Mouse (Mus musculus) neural tube, embryonic 14.5 days (tissue): ENCODE data around the gene Mesp2. TPM values are rescaled to one million over a fixed set of nuclear protein-coding genes. Genes with fewer than 3 reads are reported as not detected.
A peak's percentile ranks its signal among the peaks of the same experiment; 100 is the strongest.

Experiments used
- ATAC-seq: fragments of 200-750 bp; cut with Nextera tagmentation; 2 replicates; pipeline ENCODE4 v1.8.0; 2017; ENCODE audit warnings: low read depth, mild to moderate bottlenecking, moderate TSS enrichment, moderate library complexity
- H3K27ac ChIP-seq: fragments of 300-500 bp; sonication (generic); 2 replicates; pipeline ENCODE4 v1.5.1; 2014; ENCODE audit warnings: low read depth, mild to moderate bottlenecking, control low read depth, low read length, moderate library complexity, mixed read lengths
- H3K27me3 ChIP-seq: fragments of 300-500 bp; sonication (generic); 2 replicates; pipeline ENCODE4 v1.6.1; 2014; ENCODE audit warnings: low read length; ENCODE audit not compliant: control insufficient read depth, insufficient read depth
- H3K36me3 ChIP-seq: fragments of 300-500 bp; sonication (generic); 2 replicates; pipeline ENCODE4 v1.6.1; 2014; ENCODE audit warnings: low read length, mixed read lengths; ENCODE audit not compliant: control insufficient read depth, insufficient read depth
- H3K4me1 ChIP-seq: fragments of 300-500 bp; sonication (generic); 2 replicates; pipeline ENCODE4 v1.6.1; 2014; ENCODE audit warnings: low read length; ENCODE audit not compliant: control insufficient read depth, insufficient read depth
- H3K4me2 ChIP-seq: fragments of 300-500 bp; sonication (generic); 2 replicates; pipeline ENCODE4 v1.6.1; 2014; ENCODE audit warnings: mild to moderate bottlenecking, low read depth, low read length, control low read depth
- H3K4me3 ChIP-seq: fragments of 300-500 bp; sonication (generic); 2 replicates; pipeline ENCODE4 v1.5.1; 2014; ENCODE audit warnings: low read depth, low read length, control low read depth, mixed read lengths
- H3K9ac ChIP-seq: fragments of 300-500 bp; sonication (generic); replicated peaks from 2 replicates; pipeline ENCODE4 v1.6.1; 2014; ENCODE audit warnings: low read depth, mild to moderate bottlenecking, control low read depth, low read length, mixed read lengths
- H3K9me3 ChIP-seq: fragments of 300-500 bp; sonication (generic); 2 replicates; pipeline ENCODE4 v1.6.1; 2016; ENCODE audit warnings: low read length; ENCODE audit not compliant: control insufficient read depth
- WGBS: fragments of 180-500 bp; shearing (Covaris S2); extraction: QIAGEN DNeasy Blood & Tissue Kit; methylation state at CpG from one replicate; pipeline ENCODE4 v1.1.7; 2014; 5-methylcytosine and 5-hydroxymethylcytosine counted together
- polyA plus RNA-seq: library from polyadenylated mRNA; unstranded; fragments of >200 nt; fragmentation: Nextera tagmentation; extraction: Ambion mirVana; gene quantifications from 2 replicates; pipeline ENCODE4 v1.2.1, GENCODE M21; 2014

The Mesp2 gene
- polyA plus RNA-seq, 1 experiment from 2014 or later, result 1.2 TPM

- Histone ChIP-seq H3K9me3 (no peaks in the 10 kb centered on the region), H3K4me3 (no peak overlapping the region), H3K9ac (no peak overlapping the region), H3K4me2 (no peak overlapping the region), H3K4me1 (no peaks in the 10 kb centered on the region), H3K36me3 (no peaks in the 10 kb centered on the region), H3K27me3 (peaks cover 5% of the 10 kb centered on the region), H3K27ac (no peak overlapping the region)
- 60% methylated on average over 2 of the region's 2 CpGs for WGBS
- ATAC-seq, result no peak
Observed at GRCm38 (mm10) chr7:79846342-79846741, 35.8 kb downstream of the Mesp2 start.

- Histone ChIP-seq H3K9ac (0 out of 2 replicates have a peak overlapping the region, but pooled peaks have one; percentile 25), H3K27ac (no peak overlapping the region), H3K4me3 (peak overlapping the region; percentile 17; the same call in 1 of the 2 replicates), H3K9me3 (no peaks in the 10 kb centered on the region), H3K4me1 (no peaks in the 10 kb centered on the region), H3K4me2 (peak overlapping the region; percentile 40), H3K36me3 (no peaks in the 10 kb centered on the region), H3K27me3 (peaks cover 5% of the 10 kb centered on the region)
- ATAC-seq, result 0 out of 2 replicates have a peak, but pooled peaks have one; percentile 34
- WGBS, result 13% methylated on average over 49 of the region's 53 CpGs
Observed at GRCm38 (mm10) chr7:79847456-79848451, 37.2 kb downstream of the Mesp2 start.

DNA sequence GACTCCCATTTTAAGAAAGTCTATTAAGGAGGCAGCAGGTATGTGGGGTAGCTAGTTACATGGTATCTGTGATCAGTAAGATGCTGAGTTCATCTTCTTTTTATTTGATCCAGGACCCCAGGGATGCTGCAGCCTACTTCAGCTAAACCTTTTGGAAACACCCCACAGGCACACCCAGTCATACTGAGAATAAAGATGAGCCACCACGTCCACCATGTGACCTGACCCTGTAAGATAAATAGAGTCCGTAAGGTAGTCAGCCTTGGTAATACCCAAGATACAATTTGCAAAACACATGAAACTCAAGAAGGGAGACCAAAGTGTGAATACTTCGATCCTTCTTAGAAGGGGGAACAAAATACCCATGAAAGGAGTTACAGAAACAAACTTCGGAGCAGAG, 45.8 kb downstream of the Mesp2 start:
- Histone ChIP-seq H3K36me3 (no peaks in the 10 kb centered on the region), H3K4me2 (no peak overlapping the region), H3K4me1 (no peaks in the 10 kb centered on the region), H3K9ac (no peak overlapping the region), H3K9me3 (no peaks in the 10 kb centered on the region), H3K27me3 (no peaks in the 10 kb centered on the region), H3K27ac (no peak overlapping the region), H3K4me3 (no peak overlapping the region)
- ATAC-seq, result no peak
- WGBS, result 85% methylated on average over 4 of the region's 4 CpGs

GRCm38 (mm10) chr7:79858202-79858934, 47.8 kb downstream of the Mesp2 start:
- no peak overlapping the region for H3K4me2 ChIP-seq
- no peaks in the 10 kb centered on the region for H3K27me3 ChIP-seq
- no peaks in the 10 kb centered on the region for H3K9me3 ChIP-seq
- H3K36me3 ChIP-seq, result no peaks in the 10 kb centered on the region
- 77% methylated on average over 11 of the region's 11 CpGs for WGBS
- no peaks in the 10 kb centered on the region for H3K4me1 ChIP-seq
- no peak overlapping the region for H3K4me3 ChIP-seq
- ATAC-seq, result no peak
- H3K9ac ChIP-seq, result no peak overlapping the region
- no peak overlapping the region for H3K27ac ChIP-seq

DNA sequence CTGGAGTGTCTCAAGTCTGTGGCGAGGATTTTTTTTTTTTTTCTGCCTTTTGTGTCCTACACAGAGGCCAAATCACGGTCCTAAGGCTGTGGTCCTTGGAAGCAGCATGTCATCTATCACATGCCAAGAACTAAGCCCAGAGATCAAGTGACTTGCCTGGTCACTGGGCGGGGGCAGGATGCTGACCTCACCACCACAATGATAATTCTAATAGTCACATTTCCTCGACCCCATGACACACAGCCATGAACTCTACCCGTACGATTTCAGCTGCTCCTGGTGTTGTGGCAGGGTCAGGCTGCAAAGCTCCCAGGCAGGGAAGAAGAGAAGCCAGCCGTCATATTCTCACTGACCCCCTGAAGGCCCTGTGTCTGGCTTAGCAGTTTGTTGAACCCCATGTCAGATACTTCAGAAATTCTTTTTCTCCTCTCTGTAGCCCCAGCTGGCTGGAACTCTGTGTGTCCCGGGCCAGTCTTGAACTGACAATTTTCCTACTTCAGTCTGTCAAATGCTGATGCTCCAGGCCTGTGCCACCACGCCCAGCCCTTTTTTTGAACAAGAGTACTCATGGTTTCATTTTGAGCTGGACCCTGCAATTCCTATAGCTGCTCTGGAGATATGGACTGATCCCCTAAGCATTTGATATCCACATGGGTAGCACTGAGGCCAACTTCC, 48.6 kb downstream of the Mesp2 start:
- H3K9ac ChIP-seq, result no peak overlapping the region
- H3K27ac ChIP-seq, result no peak overlapping the region
- no peak overlapping the region for H3K4me3 ChIP-seq
- H3K4me1 ChIP-seq, result no peaks in the 10 kb centered on the region
- H3K9me3 ChIP-seq, result no peaks in the 10 kb centered on the region
- H3K27me3 ChIP-seq, result no peaks in the 10 kb centered on the region
- no peak for ATAC-seq
- WGBS, result 79% methylated on average over 9 of the region's 9 CpGs
- H3K4me2 ChIP-seq, result no peak overlapping the region
- no peaks in the 10 kb centered on the region for H3K36me3 ChIP-seq

DNA sequence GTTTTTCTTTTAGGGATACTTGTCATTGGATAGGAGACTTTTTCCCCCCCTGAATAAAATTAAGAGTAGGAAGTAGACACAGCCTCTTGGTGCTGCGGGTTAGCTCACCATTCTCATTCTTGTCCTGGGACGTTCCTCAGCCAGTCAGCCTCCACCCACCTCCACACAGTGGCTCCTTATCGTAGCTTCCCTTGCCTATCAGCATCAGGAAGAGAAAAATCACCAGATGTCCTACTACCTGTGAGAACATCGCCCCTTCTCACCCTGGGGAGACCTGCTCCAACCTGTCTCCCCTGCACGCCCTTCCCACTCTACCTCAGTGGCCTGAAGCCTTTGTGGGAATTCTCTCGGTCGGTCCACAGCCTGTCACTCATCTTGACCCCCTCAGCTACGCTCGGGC, 50.3 kb downstream of the Mesp2 start, which contains the start of gene Anpep:
Gene Anpep, minus strand, starts transcription at position 249 of the 400 bp plus-strand sequence.
- Histone ChIP-seq H3K27me3 (no peaks in the 10 kb centered on the region), H3K4me1 (no peaks in the 10 kb centered on the region), H3K27ac (no peak within 1 kb of the TSS), H3K9ac (no peak within 1 kb of the TSS), H3K4me2 (no peak within 1 kb of the TSS), H3K4me3 (no peak within 1 kb of the TSS), H3K9me3 (no peaks in the 10 kb centered on the region), H3K36me3 (no peaks in the 10 kb centered on the region)
- ATAC-seq, result no peak
- WGBS, result 92% methylated on average over 9 of the region's 9 CpGs

DNA sequence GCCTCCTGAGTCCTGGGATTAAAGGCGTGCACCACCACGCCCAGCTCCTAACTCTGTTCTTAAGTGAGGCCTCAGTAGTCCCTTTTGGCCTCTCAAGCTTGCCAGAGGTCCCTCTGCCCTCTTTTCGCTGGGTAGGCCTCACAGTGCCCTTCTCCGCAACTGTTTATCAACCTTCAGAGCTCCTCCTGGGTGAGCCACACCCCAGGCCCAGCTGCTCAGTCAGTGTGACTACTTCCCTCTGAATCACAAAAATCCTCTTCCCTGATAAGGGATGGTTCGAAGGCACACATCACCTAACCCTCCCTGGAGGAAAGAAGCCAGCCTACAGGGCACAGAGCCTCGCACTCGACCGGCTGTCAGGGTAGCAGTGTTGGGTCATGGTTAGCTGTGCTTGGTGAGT, 51.3 kb downstream of the Mesp2 start:
- Histone ChIP-seq H3K27me3 (no peaks in the 10 kb centered on the region), H3K36me3 (no peaks in the 10 kb centered on the region), H3K27ac (no peak overlapping the region), H3K9me3 (no peaks in the 10 kb centered on the region), H3K4me1 (0 out of 2 replicates have a peak, but pooled peaks cover 2% of the 10 kb centered on the region), H3K9ac (no peak overlapping the region), H3K4me3 (no peak overlapping the region), H3K4me2 (no peak overlapping the region)
- ATAC-seq, result no peak
- 90% methylated on average over 8 of the region's 8 CpGs for WGBS
